Mouse (Mus musculus): Measurements from ENCODE around the gene Rack1.

- TF ChIP-seq MAFK (IDR thresholded peaks at IDR 0.05; ENCODE audit: insufficient read depth, low read depth, low read length) (no peak), ZC3H11A (IDR thresholded peaks at IDR 0.05; ENCODE audit: borderline replicate concordance, low read depth, low read length) (no peak), ZNF384 (IDR thresholded peaks at IDR 0.05; ENCODE audit: low read depth, low read length) (no peak)
Measured at GRCm38 (mm10) chr11:48809434-48809830, 9.3 kb downstream of the Rack1 start.

All from ES-E14 (cell line).